Mouse (Mus musculus) naive thymus-derived CD4-positive, alpha-beta T cell, adult 2 months (primary cell): Measurements from ENCODE around the gene Wnt9a.

Experiments
- DNase-seq: peaks from one replicate; pipeline ENCODE4 v3.0.0-alpha.2; 2011; ENCODE audit warnings: low read depth

The Wnt9a gene

DNA sequence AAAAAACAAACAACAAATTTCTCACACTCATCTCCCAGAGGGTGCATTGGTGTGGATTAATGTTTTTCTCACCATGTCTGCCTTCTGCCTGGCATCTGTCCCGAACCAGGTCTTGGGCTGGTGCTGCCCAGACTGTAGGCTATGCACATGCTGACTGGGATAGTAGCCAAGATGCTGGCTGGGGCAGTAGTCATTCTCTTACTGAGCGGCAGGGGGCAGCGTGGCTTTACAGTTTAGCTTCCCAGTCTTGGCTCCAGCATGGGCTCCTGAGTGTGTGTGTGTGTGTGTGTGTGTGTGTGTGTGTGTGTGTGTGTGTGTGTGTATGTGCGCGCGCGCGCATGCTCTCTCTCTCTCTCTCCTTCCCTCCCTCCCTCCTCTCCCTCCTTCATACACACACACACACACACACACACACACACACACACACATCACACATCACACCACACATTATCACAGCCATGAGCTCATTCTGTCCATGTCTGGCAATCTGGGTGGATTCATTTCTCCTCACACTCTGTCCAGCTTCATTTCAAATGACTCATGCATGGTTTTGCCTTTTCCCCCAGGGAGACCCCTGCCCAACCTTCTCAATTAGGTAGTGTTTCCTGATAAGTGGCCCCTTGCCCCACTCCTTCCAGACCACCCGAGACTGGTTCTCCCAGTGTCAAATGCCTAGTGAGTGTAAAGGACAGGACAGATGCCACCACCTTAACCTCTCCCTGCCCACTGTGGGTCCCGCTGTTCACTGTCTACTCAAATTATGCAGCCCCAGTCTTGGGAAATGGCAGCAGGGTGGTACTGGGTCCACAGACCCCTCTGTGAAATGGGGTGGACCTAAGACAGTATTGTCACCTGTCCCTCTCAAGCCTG lies 3.8 kb upstream of the Wnt9a start:
- DNase-seq: peak; percentile 67

DNA sequence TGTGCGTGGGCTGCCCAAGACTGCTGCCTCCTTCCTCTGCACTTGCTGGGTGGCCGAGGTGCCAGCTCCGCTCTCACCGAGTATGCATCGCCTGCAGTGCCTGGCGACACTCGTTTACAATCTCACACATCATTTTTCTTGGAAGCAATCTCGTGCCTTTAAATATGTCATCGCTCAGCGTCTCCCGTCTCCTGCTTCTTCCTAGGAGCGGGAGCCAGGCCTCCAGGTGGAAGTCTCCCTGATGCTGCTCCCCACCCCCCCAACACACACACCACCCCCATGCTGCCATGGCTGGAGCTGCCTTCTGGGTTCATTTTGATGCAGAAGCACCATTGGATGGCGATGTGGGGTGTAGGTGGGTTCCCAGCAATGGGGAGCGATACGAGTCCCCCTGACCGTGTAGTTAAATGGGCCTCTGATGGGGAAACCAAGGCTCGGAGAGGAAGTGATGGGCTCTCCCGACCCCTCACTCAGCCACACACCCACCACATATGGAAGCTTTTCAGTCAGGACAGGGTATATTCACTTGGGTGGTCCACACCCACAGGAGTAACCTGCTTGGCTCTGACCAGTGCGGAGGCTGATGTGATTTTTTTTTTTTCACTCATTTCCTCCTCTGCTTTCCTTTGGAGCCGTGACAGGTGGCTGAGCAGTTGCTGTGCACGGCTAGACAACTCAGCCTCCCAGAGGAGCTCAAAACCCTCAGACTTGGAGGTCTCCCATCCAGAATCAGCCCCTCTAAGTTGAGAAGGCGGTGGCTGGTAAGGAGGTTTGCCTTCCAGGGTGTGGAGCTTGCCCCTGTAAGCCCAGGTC lies 1.5 kb upstream of the Wnt9a start:
- DNase-seq: no peak

DNA sequence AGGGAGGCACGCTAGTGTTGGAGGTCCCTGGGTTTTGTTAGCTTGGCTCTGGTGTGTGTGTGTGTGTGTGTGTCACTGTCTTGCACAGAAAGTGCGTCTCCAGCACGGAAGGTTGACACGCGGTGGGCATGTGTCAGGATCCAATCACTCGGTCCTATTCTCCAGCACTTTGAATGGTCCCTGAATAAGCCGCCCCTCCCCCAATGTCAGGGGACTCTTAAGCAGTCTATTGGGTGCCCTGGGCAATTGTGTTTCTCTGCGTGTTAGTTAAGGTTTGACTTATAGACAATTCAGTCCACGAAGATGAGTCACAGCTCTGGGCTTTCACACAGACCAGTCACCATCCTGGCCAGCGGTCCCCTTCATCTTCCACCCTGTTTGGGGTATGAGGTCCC lies 910 bp upstream of the Wnt9a start:
- no peak for DNase-seq

DNA sequence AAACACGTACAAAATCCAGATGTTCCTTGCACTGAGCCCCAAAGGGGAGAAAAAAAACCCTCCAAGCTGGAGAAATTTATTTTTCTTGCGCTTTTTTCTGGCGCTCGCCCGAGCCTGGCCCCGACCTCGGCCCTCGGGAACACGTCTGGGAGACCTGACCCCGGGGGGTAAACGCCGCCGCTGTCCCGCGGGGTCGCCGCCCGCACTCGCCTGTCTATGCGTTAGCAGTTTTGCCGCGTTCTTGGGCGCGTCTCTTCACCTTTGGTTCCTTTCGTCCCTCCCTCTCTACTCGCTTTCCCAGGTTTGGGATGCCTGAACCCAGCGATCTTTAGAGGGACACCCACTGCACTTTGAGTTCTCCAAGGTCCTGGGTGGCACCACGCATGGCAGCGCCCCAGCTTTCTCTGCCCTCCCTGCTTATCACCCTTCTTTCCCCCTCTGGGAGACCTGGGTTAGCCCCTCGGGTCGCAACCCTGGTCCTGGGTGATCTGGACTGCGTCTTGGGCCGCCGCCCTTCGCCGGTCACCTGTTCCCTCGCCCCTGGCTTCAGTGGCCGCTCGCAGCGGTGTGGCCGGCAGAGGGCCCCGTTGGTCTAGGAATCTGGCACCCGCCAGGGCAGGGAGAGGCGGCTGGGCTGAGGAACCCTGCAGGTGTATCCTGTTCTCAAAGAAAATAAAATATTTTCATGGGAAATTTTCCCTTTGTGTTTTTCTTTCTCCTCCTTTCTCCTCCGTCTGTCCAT lies 865 bp downstream of the Wnt9a start:
- DNase-seq: peak; percentile 10

DNA sequence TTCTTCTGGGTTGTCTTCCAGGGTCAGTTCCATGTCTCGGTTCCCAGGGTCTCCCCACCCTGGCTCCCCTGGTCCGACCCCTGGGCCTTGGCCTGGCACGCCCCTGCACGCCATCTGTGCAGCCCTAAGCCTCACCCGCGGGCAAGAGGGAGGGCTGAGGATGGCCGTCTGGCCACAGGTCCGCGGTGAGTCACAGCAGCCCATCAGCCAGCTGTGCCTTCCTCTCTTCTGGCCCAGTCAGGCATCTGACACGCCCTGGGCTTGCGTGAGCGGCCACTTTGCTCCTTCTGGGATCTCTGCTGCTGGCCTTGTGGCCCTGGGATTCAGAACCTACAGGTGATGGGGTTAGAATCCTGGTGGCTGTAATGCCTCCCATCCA lies 1.4 kb downstream of the Wnt9a start:
- no peak for DNase-seq

DNA sequence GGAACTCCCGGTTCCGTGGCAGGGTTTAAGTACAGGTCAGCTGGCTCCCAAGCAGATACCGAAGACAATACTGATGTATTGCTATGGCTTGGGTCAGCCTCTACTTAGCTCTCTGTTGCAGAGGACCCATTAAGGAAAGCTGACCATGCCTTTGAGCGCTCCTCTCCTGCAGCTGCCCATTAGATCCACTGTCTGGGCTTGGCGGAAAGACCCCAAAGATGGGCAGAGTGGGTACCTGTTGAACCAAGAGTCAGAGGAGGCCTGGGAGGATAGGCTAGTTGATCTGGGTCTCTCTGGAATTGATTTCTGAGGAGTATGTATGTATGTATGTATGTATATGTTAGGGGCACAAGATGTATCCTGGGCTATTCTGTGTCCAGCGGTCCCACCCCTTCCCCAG lies 1.9 kb downstream of the Wnt9a start:
- no peak for DNase-seq

DNA sequence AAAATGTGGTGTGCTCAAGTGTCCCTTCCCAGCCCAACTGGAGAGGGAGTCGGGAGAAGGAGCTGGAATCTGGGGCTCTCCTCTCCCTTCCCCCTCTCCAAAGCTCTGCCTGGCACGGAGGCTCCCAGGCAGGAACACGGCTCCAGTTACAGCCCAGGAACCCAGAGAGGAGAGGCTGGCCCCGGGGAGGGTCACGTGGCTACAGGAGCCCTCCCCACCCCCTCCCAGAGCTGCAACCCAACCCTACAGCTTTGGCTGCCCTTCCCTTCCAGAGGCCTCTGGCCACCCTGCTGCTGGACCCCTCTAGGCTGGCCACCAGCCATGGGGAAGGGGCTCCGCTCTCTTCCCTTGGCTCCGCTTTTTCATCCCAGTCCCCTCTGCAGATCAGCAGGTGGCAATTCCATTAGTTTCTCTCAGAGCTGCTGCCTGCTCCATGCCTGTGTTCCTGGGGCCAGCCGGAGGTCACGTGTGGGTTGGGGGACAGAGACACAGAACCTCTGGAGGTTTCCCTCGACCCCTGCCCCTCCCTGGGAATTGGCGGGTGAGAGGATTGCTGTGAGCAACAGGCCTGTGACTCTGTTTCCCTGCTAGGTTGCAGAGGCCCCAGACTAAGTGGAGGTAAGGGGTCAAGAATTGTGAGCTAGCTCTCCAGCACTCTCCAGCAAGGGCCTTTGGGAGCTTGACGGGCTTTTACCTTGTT lies 2.5 kb downstream of the Wnt9a start:
- DNase-seq: no peak

DNA sequence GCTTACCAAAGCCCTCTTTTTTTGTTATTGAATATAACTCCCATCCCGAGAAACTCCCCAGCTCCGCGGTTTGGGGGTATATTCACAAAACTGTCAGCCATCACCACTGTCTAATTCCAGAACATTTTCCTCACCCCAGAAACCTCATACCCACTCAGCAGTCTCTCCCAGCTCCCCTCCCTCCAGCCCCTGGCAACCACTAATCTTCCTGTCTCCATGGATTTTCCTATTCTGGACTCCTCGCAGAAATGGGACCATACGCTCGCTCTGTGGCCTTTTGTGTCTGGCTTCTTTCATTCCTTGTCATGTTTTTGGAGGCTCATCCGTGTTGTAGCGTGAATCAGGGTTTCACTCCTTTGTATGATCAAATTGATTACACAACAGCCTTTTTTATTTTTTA lies 3.2 kb downstream of the Wnt9a start:
- DNase-seq: no peak

DNA sequence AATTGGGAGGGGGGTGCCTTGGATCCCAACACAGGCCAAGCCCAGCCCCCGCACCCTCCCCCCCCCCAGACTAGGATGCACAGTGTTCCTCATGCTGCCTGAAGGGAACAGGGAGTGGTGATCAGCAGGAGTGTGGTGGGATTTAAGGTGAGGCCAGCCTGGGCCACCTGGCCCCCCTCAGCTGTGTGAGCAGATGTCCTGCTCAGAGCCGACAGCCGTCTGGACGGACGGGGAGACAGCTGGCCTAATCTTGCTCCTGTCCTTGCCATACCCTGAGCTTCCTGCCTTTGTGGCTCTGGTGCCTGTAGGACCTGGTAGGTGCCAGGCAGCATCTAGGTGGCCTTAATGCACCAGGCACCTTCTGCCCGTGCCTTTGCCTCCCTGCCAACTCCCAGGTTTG lies 5.3 kb downstream of the Wnt9a start:
- no peak for DNase-seq

DNA sequence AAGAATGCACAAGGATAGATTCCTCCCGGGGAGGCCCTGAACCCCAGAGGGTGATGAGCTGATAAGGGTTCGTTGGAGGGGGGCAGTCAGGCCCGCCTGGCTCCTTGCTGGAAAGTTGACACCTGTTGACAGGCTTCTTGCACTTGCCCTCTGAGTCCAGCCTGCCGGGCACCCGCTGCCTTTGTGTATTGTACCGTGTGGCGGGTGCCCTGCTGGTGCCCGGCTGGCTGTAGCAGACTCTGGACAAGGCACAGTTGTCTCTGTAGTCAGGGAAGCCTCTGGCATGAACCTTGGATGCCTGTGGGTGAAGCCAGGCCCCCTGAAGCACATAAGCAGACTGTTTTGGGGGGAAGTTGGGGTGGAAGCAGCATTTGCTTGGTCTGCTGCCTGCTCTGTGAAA lies 5.8 kb downstream of the Wnt9a start:
- no peak for DNase-seq

DNA sequence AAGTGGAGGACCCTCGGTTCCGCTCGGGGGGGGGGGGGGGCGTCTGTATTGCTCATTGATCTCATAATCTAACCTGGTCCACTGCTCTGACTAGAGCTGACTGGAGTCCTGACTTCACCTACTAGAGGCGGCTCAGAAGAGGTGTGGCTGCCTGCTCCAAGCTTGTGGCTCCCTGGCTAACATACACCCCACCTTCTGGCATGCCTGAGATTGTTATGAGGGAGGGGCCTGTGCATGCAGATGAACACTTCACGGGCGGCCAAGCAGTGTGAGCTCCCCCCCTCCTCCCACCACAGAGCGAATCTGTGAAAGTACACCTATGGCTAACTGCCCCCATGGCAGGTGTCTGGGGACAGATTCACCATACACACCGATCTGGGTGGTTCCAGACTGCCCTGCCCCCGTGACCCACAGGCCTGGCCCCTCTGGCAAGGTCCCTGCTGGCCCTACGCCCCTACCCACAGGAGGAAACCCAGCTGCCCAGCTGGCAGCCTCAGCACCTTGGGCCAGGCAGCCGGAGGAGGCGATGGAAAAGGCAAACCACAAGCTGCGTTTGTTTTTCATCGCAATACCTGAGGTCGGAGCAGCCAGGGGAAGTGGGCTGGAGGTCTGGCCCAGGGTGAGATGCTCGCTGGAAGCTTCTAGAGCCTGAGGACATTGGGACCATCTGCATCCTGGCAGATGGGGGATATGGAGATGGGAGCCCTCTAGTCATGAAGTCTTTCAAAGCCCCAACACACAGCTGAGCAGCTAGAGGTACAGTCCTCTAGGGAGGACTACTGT lies 6.5 kb downstream of the Wnt9a start:
- DNase-seq: no peak

DNA sequence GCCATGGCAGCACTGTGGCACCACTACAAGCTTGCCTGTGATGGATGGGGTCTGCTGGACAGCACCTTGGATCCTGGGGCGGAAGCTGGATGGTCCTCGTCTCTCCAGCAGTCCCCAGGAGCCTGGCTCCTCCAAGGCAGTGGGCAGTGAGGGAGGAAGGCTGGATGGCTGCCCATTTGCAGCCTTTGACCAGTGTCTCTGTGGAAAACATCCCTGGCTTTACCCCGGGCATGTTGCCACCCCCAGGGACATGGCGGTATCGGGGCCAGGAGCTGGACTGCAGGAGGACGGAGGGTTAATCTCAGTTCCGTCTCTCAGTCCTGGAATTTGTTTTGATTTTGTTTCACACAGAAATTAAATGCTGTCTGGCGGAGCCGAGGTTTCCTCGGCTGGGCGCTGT lies 7.2 kb downstream of the Wnt9a start:
- no peak for DNase-seq

DNA sequence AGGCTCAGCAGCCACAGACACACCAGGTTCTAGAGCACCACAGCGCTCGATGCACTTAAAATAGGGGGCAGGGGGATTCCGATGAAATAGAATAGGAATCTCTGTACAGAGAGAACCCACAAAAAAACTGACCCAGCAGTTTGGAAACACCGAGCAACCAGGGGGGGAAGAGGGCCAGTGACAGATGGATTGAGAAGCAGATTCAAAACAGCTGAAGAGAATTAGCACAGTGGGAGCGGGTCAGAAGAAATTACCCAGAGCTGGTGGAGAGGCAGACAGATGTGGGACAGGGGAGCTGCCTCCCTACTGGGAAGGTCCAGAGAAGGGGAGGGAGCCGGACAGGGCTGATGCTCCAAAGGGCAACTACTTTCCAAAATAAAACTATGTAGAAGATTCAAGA lies 9.8 kb downstream of the Wnt9a start:
- no peak for DNase-seq

DNA sequence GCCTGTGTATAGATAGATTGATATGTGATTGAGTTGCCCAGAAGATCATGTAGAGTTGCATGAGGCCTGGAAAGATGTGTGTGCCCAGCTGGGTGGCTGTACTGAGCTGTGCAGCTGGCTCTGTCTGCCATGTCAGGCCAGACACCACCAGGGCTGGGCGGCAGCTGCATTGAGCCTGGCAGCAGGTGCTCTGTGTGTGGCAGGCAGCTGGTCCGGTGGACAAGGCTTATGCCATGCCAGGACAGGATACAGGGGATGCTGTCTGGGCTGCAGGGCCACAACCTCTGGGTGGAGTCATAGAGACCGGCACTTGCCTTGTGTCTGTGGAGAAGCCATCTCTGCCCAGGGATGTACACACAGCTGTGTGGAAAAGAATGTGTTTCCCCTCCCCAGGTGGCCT lies 16.3 kb downstream of the Wnt9a start:
- DNase-seq: no peak

DNA sequence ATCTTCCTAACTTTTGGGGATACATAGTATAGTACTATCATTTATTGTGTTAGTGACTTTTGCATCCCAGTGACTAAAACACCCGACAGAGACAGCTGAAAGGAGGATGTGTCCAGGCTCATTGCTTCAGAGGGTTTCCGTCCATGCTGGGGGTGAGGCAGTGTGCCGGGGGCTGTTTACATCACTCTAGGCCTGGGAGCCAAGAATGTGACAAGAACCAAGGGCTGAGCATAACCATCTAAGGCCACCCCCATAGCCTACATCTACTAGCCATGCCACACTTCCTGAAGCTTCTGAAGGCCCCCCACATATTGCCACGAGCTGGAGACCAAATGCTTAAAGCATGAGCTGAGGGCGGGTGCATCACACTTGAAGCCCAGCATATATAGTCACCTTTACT lies 18.0 kb downstream of the Wnt9a start:
- DNase-seq: no peak

DNA sequence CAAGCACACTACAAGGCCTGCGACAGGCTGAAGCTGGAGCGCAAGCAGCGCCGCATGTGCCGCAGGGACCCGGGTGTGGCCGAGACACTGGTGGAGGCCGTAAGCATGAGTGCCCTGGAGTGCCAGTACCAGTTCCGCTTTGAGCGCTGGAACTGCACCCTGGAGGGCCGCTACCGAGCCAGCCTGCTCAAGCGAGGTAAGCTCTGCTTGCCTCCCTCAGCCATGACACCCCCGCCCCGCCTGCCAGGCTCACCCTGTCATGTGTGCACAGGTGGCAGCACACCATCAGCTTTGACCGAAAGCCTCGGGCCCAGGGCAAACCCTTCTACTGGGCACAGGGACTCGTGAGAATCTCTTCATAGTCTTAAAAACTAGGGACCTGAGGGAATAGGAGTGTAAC lies 20.9 kb downstream of the Wnt9a start:
- no peak for DNase-seq

DNA sequence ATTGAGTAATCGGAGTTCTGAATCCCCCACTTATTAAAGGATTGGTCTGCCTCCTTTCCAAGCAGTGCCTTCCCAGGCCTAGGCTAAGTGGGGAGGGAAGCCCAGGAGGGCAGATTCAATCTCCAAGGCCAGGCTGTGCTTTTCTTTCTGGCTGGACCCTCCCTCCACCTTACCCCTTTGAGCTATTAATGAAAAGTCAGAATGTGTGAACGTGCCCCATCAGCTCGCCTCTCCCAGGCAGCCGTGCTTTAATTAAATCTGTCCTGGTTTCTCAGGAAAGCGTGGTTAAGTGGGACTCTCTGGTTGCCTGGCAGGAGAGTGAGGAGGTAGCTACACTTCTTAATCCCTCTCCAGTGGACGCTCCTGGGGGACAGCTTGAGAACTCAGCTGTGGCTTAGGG lies 22.9 kb downstream of the Wnt9a start:
- DNase-seq: no peak

DNA sequence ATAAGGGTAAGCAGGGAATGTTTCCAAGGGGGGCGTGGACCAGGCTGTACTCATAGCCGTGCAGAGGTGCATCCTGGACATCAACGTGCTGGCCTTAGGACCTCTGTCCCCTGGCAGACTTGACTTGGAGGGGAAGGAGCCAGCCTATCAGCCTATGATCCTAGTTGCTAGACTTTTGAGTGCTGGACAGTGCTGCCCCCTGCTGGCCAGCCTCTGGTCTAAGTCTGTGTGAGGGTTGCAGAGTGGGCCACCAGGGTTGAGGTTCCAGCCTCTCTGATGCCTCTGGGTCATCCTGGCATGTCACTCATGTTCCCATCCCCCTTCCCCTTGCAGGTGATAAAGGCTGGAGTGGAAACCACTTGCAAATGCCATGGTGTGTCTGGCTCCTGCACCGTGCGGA lies 23.8 kb downstream of the Wnt9a start:
- peak; percentile 59 for DNase-seq

DNA sequence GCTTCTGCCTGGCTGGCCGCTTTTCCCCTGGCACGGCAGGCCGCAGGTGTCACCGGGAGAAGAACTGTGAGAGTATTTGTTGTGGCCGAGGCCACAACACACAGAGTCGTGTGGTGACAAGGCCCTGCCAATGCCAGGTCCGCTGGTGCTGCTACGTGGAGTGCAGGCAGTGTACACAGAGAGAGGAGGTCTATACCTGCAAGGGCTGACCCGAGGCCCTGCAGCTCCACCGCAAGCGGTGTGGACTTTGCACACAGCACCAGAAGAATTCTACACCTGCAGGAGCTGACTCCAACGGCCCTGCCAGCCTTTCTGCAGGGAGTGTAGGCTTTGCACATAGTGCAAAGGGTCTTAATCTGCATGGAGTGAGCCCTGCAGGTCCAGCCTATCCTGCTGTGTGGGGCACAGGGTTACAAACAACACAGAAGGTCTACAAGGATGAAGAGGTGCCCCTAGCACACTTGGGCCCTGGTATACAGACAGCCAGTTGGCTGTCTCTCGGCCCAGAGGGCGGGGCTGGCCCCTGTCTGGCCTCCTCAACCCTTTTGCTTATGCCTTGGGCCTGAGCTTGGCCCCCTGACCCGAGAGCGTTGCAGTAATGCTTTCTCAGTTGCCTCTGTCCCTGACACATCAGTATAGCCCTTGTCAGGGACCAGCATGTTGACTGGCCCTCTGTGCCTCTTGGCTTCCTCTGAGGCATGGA lies 24.6 kb downstream of the Wnt9a start:
- DNase-seq: no peak

DNA sequence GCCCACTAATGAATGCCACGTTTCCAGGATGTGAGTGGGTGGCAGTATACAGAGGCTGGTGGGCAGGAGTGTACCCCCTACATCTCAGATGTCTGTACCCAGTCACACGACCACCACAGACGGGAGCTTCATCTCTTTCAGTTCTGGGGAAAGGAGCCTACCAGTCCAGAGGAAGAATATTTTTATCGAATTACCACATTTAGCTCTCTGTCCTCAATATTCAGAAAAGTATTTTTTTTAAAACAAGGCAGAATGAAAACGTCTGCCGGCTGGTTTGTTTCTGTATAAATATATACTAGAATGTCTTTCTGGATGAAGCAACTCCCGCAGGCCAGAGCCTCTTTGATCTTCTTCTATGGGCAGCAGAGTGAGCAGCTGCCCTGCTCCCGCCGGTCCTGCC lies 26.2 kb downstream of the Wnt9a start:
- no peak for DNase-seq

DNA sequence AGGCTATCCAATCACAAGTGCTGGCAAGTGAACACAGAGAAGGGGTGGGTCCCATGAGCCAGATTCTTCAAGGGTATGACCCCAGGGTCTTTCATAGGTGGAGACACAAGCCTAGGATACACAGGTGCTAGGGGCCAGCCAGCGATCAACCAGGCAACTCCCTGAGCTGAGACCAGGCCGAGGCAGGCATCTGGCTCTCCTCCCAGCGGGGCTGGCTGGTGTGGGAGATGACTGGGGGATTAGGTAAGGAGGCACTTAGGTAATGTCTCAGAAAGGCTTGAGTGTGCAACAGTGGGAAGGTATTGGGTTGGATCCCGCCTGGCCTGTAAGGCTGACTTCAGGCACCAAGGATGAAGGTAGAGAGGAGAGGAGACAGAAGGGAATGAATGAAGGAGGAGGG lies 28.4 kb downstream of the Wnt9a start:
- DNase-seq: no peak
